Mouse (Mus musculus) heart, adult 8-10 months (tissue): ENCODE results near the gene 4930555G01Rik. TPM values are rescaled to one million over a fixed set of nuclear protein-coding genes. Genes with fewer than 3 reads are reported as not detected.
"Not testable (repeated sequence)": the region's sequence is repeated elsewhere in the genome, so short reads cannot be mapped to it uniquely, and the experiment has no call there.

ENCODE experiments used
- DNase-seq: peaks from one replicate; pipeline ENCODE4 v3.0.0; 2022; ENCODE audit warnings: low spot score
- total RNA-seq, 4 experiments: library from RNA; stranded (reverse); gene quantifications; 2 replicates each; pipeline ENCODE4 v1.2.4; 2022

4930555G01Rik gene
- under 1 TPM in 2 of 4 experiments, not detected in 2; 0.12 to 0.19 TPM for total RNA-seq

GRCm38 (mm10) chr14:5050329-5050728, at the start of gene 4930555G01Rik:
4930555G01Rik (plus strand) TSS chr14:5050629.
- DNase-seq: not testable (repeated sequence)

- DNase-seq: not testable (repeated sequence)
Measured at GRCm38 (mm10) chr14:5015591-5015990, 34.8 kb upstream of the 4930555G01Rik start, which contains the start of gene Gm3298. Gm3298 (plus strand) TSS chr14:5015891.

GRCm38 (mm10) chr14:5070611-5071490, 20.4 kb downstream of the 4930555G01Rik start, which contains the start of gene Gm8281:
Gm8281 (plus strand) TSS chr14:5071040.
- peak; percentile 13 for DNase-seq

Other genes with a start within 250 kb of the 4930555G01Rik start
- gene Gm3269, start 212.5 kb upstream of the 4930555G01Rik start, total RNA-seq: not detected
- gene Gm3264, start 195.1 kb upstream of the 4930555G01Rik start, total RNA-seq: 1 to 10 TPM in 1 of 4 experiments, under 1 TPM in 1, not detected in 2; 0.75 to 1.1 TPM
- gene Gm3278, start 158.2 kb upstream of the 4930555G01Rik start, total RNA-seq: not detected
- not detected for gene Gm8297, start 66.7 kb upstream of the 4930555G01Rik start, total RNA-seq
- gene Gm3298, start 34.7 kb upstream of the 4930555G01Rik start, total RNA-seq: not detected
- gene Gm8281, start 20.4 kb downstream of the 4930555G01Rik start, total RNA-seq: not detected
- not detected for gene Gm8279, start 80.9 kb downstream of the 4930555G01Rik start, total RNA-seq
- not detected for gene Gm3317, start 113.9 kb downstream of the 4930555G01Rik start, total RNA-seq
- not detected for gene Gm8271, start 135.2 kb downstream of the 4930555G01Rik start, total RNA-seq
- not detected for gene Gm3526, start 210.0 kb downstream of the 4930555G01Rik start, total RNA-seq